Mouse (Mus musculus): ENCODE data around the gene Gm20388. TPM values are rescaled to one million over a fixed set of nuclear protein-coding genes. Genes with fewer than 3 reads are reported as not detected.

The Gm20388 gene
- total and polyA plus RNA-seq, 3 experiments, result 0.02 to 0.05 TPM; not detected in 1

DNA sequence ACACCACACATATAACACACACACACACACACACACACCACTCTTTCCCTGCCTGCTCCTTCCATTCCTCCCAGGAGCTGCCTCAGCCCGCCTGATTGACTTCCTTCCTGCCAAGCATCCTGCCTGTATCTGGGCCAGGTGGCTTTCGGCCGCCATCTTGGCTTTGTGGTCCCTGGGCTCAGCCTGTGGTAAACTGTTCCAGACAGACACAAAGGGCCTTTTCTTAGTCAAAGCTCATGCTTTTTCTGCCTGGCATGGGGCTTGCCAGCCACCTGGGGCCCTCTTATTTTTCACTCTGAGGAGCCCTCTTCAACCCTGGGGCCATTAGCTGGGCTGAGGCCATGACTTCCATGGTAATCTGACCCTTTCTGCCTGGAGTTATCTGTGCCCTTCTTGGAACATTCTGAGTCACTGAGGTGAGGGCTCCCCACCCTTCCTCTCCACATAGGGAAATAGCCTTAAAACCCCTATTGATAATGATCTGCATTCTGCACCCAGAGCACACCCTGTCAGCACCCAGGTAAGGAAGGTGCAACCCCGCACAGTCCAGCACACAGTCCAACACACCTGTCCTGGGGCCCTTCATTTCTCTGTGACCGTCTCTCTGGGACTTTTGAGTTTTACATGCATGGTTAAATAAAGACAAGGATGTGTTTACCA lies 122.0 kb downstream of the Gm20388 start:
- Histone ChIP-seq H3K4me3 (ENCODE audit: low read depth, low read length) (no peak overlapping the region), H3K4me1 (ENCODE audit: insufficient read depth, low read depth, low read length) (peaks cover 37% of the 10 kb centered on the region), H3K27me3 (ENCODE audit: insufficient read depth, low read length) (peaks cover 42% of the 10 kb centered on the region), H3K36me3 (replicated peaks) (no peaks in the 10 kb centered on the region), H3K9me3 (replicated peaks) (no peaks in the 10 kb centered on the region)
- TF ChIP-seq GATA2 (IDR thresholded peaks at IDR 0.05; ENCODE audit: borderline replicate concordance, low read depth, low read length) (no peak), TAL1 (conservative IDR thresholded peaks at IDR 0.05; ENCODE audit: low read depth, low read length) (no peak), POLR2AphosphoS5 (IDR thresholded peaks at IDR 0.05; ENCODE audit: insufficient replicate concordance, low read depth, low read length) (no peak), CTCF (IDR thresholded peaks at IDR 0.05; ENCODE audit: low read depth, low read length) (no peak), GATA1 (IDR thresholded peaks at IDR 0.05; ENCODE audit: borderline replicate concordance, low read length) (no peak)
- DNase-seq (ENCODE audit: low spot score) (no peak), ATAC-seq (ENCODE audit: extremely low read depth, insufficient number of reproducible peaks, low FRiP score, poor library complexity, severe bottlenecking) (no peak)

- no peak for ATAC-seq (ENCODE audit: extremely low read depth, insufficient number of reproducible peaks, low FRiP score, poor library complexity, severe bottlenecking)
- no peak for TF ChIP-seq GATA1 (IDR thresholded peaks at IDR 0.05; ENCODE audit: borderline replicate concordance, low read length)
- TF ChIP-seq CTCF (IDR thresholded peaks at IDR 0.05; ENCODE audit: low read depth, low read length), result no peak
- TF ChIP-seq POLR2AphosphoS5 (IDR thresholded peaks at IDR 0.05; ENCODE audit: insufficient replicate concordance, low read depth, low read length), result no peak
- TF ChIP-seq TAL1 (conservative IDR thresholded peaks at IDR 0.05; ENCODE audit: low read depth, low read length), result no peak
- Histone ChIP-seq H3K36me3 (replicated peaks) (no peaks in the 10 kb centered on the region), H3K4me1 (ENCODE audit: insufficient read depth, low read depth, low read length) (peaks cover 28% of the 10 kb centered on the region), H3K4me3 (ENCODE audit: low read depth, low read length) (no peak overlapping the region), H3K9me3 (replicated peaks) (no peaks in the 10 kb centered on the region), H3K27me3 (ENCODE audit: insufficient read depth, low read length) (peaks cover 48% of the 10 kb centered on the region)
- DNase-seq (ENCODE audit: low spot score), result no peak
Measured at GRCm38 (mm10) chr8:120034471-120034870, 123.8 kb downstream of the Gm20388 start.

GRCm38 (mm10) chr8:120036111-120036510 lies 125.5 kb downstream of the Gm20388 start:
- peaks cover 48% of the 10 kb centered on the region for H3K27me3 ChIP-seq (ENCODE audit: insufficient read depth, low read length)
- no peak overlapping the region for H3K4me3 ChIP-seq (ENCODE audit: low read depth, low read length)
- no peaks in the 10 kb centered on the region for H3K9me3 ChIP-seq (replicated peaks)
- DNase-seq (ENCODE audit: low spot score) (no peak), ATAC-seq (ENCODE audit: extremely low read depth, insufficient number of reproducible peaks, low FRiP score, poor library complexity, severe bottlenecking) (no peak)
- H3K36me3 ChIP-seq (replicated peaks), result no peaks in the 10 kb centered on the region
- peaks cover 21% of the 10 kb centered on the region for H3K4me1 ChIP-seq (ENCODE audit: insufficient read depth, low read depth, low read length)
- TF ChIP-seq POLR2AphosphoS5 (IDR thresholded peaks at IDR 0.05; ENCODE audit: insufficient replicate concordance, low read depth, low read length) (no peak), TAL1 (conservative IDR thresholded peaks at IDR 0.05; ENCODE audit: low read depth, low read length) (no peak), GATA2 (IDR thresholded peaks at IDR 0.05; ENCODE audit: borderline replicate concordance, low read depth, low read length) (no peak), CTCF (IDR thresholded peaks at IDR 0.05; ENCODE audit: low read depth, low read length) (no peak), GATA1 (IDR thresholded peaks at IDR 0.05; ENCODE audit: borderline replicate concordance, low read length) (no peak)

GRCm38 (mm10) chr8:120036578-120036977 lies 125.9 kb downstream of the Gm20388 start:
- H3K27me3 ChIP-seq (ENCODE audit: insufficient read depth, low read length), result peaks cover 46% of the 10 kb centered on the region
- peaks cover 24% of the 10 kb centered on the region for H3K4me1 ChIP-seq (ENCODE audit: insufficient read depth, low read depth, low read length)
- H3K4me3 ChIP-seq (ENCODE audit: low read depth, low read length), result no peak overlapping the region
- H3K9me3 ChIP-seq (replicated peaks), result no peaks in the 10 kb centered on the region
- no peak for TF ChIP-seq CTCF (IDR thresholded peaks at IDR 0.05; ENCODE audit: low read depth, low read length)
- TF ChIP-seq GATA1 (IDR thresholded peaks at IDR 0.05; ENCODE audit: borderline replicate concordance, low read length), result no peak
- TF ChIP-seq TAL1 (conservative IDR thresholded peaks at IDR 0.05; ENCODE audit: low read depth, low read length), result no peak
- TF ChIP-seq POLR2AphosphoS5 (IDR thresholded peaks at IDR 0.05; ENCODE audit: insufficient replicate concordance, low read depth, low read length), result no peak
- no peak for TF ChIP-seq GATA2 (IDR thresholded peaks at IDR 0.05; ENCODE audit: borderline replicate concordance, low read depth, low read length)
- H3K36me3 ChIP-seq (replicated peaks), result no peaks in the 10 kb centered on the region
- no peak for DNase-seq (ENCODE audit: low spot score)
- no peak for ATAC-seq (ENCODE audit: extremely low read depth, insufficient number of reproducible peaks, low FRiP score, poor library complexity, severe bottlenecking)

- no peak for ATAC-seq (ENCODE audit: extremely low read depth, insufficient number of reproducible peaks, low FRiP score, poor library complexity, severe bottlenecking)
- Histone ChIP-seq H3K27me3 (ENCODE audit: insufficient read depth, low read length) (peaks cover 48% of the 10 kb centered on the region), H3K9me3 (replicated peaks) (no peaks in the 10 kb centered on the region), H3K36me3 (replicated peaks) (no peaks in the 10 kb centered on the region), H3K4me3 (ENCODE audit: low read depth, low read length) (no peak overlapping the region), H3K4me1 (ENCODE audit: insufficient read depth, low read depth, low read length) (peaks cover 29% of the 10 kb centered on the region)
- no peak for DNase-seq (ENCODE audit: low spot score)
- no peak for TF ChIP-seq GATA1 (IDR thresholded peaks at IDR 0.05; ENCODE audit: borderline replicate concordance, low read length)
- no peak for TF ChIP-seq POLR2AphosphoS5 (IDR thresholded peaks at IDR 0.05; ENCODE audit: insufficient replicate concordance, low read depth, low read length)
- no peak for TF ChIP-seq TAL1 (conservative IDR thresholded peaks at IDR 0.05; ENCODE audit: low read depth, low read length)
- TF ChIP-seq CTCF (IDR thresholded peaks at IDR 0.05; ENCODE audit: low read depth, low read length), result no peak
- TF ChIP-seq GATA2 (IDR thresholded peaks at IDR 0.05; ENCODE audit: borderline replicate concordance, low read depth, low read length), result no peak
Measured at GRCm38 (mm10) chr8:120037199-120037598, 126.6 kb downstream of the Gm20388 start.

DNA sequence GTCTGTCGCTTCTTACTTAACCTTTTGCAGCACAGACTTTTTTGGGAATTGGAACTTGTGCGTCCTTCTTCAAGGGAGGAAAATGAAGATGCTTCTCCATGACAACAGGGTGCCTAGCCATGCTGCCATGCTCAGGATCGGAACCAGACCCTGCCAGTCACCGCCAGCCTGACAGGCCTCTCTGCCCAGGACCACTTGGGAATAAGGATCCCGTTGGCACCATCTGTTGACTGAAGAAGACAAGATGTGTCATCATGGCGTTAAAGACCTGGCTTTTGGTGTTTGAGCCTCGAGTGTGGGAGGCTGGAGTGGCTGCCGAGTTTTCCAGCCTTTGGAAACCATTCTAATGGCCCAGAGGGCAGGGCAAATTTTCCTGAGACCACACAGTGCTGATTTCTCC lies 127.0 kb downstream of the Gm20388 start:
- no peak for ATAC-seq (ENCODE audit: extremely low read depth, insufficient number of reproducible peaks, low FRiP score, poor library complexity, severe bottlenecking)
- Histone ChIP-seq H3K4me1 (ENCODE audit: insufficient read depth, low read depth, low read length) (peaks cover 32% of the 10 kb centered on the region), H3K4me3 (ENCODE audit: low read depth, low read length) (no peak overlapping the region), H3K27me3 (ENCODE audit: insufficient read depth, low read length) (peaks cover 48% of the 10 kb centered on the region), H3K9me3 (replicated peaks) (no peaks in the 10 kb centered on the region), H3K36me3 (replicated peaks) (no peaks in the 10 kb centered on the region)
- TF ChIP-seq TAL1 (conservative IDR thresholded peaks at IDR 0.05; ENCODE audit: low read depth, low read length) (no peak), POLR2AphosphoS5 (IDR thresholded peaks at IDR 0.05; ENCODE audit: insufficient replicate concordance, low read depth, low read length) (no peak), CTCF (IDR thresholded peaks at IDR 0.05; ENCODE audit: low read depth, low read length) (no peak), GATA2 (IDR thresholded peaks at IDR 0.05; ENCODE audit: borderline replicate concordance, low read depth, low read length) (no peak), GATA1 (IDR thresholded peaks at IDR 0.05; ENCODE audit: borderline replicate concordance, low read length) (no peak)
- DNase-seq (ENCODE audit: low spot score), result no peak

Data from G1E (cell line).